Mouse (Mus musculus): ENCODE results near the gene Ankrd42. TPM values are rescaled to one million over a fixed set of nuclear protein-coding genes. Genes with fewer than 3 reads are reported as not detected.

The Ankrd42 gene
- total RNA-seq, 2 experiments from 2014 or later: 1.1 to 1.2 TPM

GRCm38 (mm10) chr7:92566775-92567174, 70.2 kb downstream of the Ankrd42 start:
- DNase-seq: no peak

GRCm38 (mm10) chr7:92560986-92561876, 75.7 kb downstream of the Ankrd42 start, which contains the start of gene Ccdc90b:
TSS of gene Ccdc90b (plus strand) at chr7:92561149.
- DNase-seq: peak; percentile 93 to 96

DNA sequence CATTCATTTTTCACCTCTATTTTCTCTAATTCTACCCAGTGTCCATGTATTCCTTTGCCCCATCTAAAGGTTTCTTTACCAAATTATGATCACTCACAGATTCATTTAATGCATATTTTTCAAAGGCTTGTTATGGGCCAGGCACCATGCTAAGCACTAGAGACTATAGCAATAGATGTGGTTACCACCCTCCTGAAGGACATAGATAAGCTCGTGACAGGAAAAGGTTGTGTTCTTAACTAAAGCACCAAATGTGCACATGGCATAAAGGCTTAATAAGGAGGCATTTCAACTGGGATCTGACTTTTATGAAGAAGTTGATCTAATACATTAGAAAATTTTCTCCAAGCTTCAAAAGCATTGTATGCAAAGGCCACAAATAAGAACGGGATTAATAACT, 78.2 kb downstream of the Ankrd42 start:
- DNase-seq: no peak

DNA sequence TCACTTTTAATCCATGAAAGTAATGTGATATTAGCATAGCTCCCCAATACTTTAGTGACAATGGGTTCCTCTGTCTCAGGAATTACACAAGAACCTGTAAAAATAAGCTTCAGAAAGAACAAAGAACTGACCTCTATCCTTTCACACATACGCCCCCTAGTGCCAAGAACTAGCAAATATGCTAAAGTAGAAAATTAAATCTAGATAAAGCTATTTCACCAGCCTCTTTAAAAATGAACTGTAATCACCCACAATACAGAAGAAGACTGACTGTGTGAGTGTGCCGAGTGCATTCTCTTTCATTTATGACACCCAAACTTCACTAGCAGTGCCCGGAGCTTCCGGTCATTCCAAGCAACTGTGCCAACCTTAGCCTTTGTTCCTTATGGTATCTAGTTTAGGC, 86.0 kb downstream of the Ankrd42 start:
- peak; percentile 13 to 62 for DNase-seq

DNA sequence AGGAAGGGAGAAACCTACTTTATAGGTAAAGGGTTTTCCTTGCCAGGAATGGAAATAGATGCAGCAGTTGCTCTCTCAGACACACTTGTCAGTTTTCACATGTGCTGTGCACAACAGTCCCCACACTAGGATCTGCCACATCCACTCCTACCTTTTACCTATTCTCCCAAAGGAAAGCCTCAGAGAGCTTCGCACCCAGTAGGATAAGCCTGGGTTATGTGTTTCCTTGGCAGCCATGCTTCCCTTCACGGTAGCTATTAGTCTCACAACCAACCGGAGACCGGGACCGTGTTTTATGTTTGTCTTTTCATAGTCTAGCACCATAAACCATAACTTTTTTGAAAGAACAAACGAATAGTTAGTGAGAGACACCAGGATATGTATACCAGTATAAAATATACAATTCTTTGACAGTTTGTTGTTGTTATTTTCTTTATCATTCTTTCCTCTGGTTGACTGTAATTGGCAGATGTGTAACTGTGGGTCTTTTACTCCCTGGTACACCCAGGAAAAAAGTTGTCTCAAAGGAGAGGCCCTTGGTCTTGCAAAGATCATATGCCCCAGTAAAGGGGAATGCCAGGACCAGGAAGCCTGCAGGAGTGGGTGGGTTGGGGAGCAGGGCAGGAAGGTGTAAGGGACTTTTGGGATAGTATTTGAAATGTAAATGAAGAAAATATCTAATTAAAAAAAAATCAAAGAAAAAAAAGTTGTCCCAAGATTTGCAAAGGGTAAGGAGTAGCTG, 86.5 kb downstream of the Ankrd42 start:
- DNase-seq: no peak

- no peak for DNase-seq
These were observed 90.2 kb downstream of the Ankrd42 start for GRCm38 (mm10) chr7:92546763-92547162.

DNA sequence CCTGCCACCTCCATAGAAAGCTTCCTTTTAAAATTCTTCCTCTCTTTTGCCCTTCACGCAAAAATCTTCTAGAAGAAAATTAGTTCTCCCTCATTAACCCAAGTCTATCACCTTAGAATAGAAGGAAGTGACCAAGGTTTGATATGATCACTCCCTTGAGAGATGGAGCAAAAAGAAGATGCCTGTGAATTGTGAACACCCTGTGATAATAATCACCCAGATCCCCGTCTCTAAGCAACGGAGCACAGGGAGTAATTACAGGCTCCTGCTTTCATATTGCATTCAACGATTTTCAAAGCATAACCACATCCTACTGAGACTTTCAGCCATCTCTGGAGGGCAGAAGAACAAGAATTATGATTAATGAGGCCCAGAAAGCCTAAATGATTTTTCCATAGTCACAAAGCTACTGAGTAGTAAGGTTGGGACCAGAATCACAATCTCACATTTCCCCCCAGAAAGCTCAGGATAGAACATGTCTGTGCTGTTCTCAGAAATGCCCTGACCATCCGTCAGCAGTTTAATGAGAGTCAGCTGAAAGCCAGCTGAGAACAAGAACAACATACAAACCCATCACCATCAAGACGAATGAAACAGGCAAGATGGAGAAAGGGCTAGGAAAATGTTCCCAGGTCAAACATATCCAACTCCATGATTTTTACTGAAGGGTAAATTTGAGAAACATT, 104.4 kb downstream of the Ankrd42 start:
- no peak for DNase-seq

Other genes with a start within 250 kb of the Ankrd42 start
- gene Ccdc90b, start 76.0 kb downstream of the Ankrd42 start, total RNA-seq (2021): 10 to 100 TPM; 42.8 to 44.3 TPM
- gene Pcf11, start 32.8 kb upstream of the Ankrd42 start, total RNA-seq (2021): 10 to 100 TPM; 19.4 to 30.2 TPM
- 10 to 100 TPM; 22.0 to 23.3 TPM for gene Rab30, start 104.5 kb upstream of the Ankrd42 start, total RNA-seq (2021)
- under 1 TPM; 0.21 to 0.89 TPM for gene Ddias, start 237.1 kb upstream of the Ankrd42 start, total RNA-seq (2021)
- 10 to 100 TPM in 1 of 2 experiments, 1 to 10 TPM in 1; 9.1 to 10.9 TPM for gene Prcp, start 237.3 kb upstream of the Ankrd42 start, total RNA-seq (2021)